Mouse (Mus musculus) heart, postnatal 25 days (tissue): ENCODE measurements around the gene B020031M17Rik. TPM values are rescaled to one million over a fixed set of nuclear protein-coding genes. Genes with fewer than 3 reads are reported as not detected.
"Not testable (repeated sequence)": the region's sequence is repeated elsewhere in the genome, so short reads cannot be mapped to it uniquely, and the experiment has no call there.

Experiments used
- DNase-seq: peaks from one replicate; pipeline ENCODE4 v3.0.0; 2022; ENCODE audit warnings: low spot score
- intact Hi-C: fragments of 180-260 bp; cut with DNase I; formaldehyde crosslinking; loops from one replicate; pipeline ENCODE4 v1.15.1; 2025
- total RNA-seq, 2 experiments: library from RNA; stranded (reverse); gene quantifications; 2 replicates each; pipeline ENCODE4 v1.2.3; 2021

The B020031M17Rik gene
- total RNA-seq = not detected

GRCm38 (mm10) chr13:119950706-119951105 lies at the start of gene B020031M17Rik:
B020031M17Rik (minus strand) TSS chr13:119950806.
- DNase-seq, intact Hi-C loops: not testable (repeated sequence)

- intact Hi-C loops, DNase-seq: not testable (repeated sequence)
Measured at GRCm38 (mm10) chr13:119999215-119999614, 48.6 kb upstream of the B020031M17Rik start.

- intact Hi-C loops, DNase-seq: not testable (repeated sequence)
Measured at GRCm38 (mm10) chr13:119998442-119999086, 48.0 kb upstream of the B020031M17Rik start.

GRCm38 (mm10) chr13:119991917-119992496 lies 41.4 kb upstream of the B020031M17Rik start:
- intact Hi-C loops, DNase-seq: not testable (repeated sequence)

- intact Hi-C loops, DNase-seq: not testable (repeated sequence)
Measured at GRCm38 (mm10) chr13:119991264-119991663, 40.7 kb upstream of the B020031M17Rik start.

GRCm38 (mm10) chr13:119969163-119969562 lies 18.6 kb upstream of the B020031M17Rik start:
- intact Hi-C loops, DNase-seq: not testable (repeated sequence)

GRCm38 (mm10) chr13:119968193-119968592 lies 17.6 kb upstream of the B020031M17Rik start:
- intact Hi-C loops, DNase-seq: not testable (repeated sequence)

- intact Hi-C loops, DNase-seq: not testable (repeated sequence)
Measured at GRCm38 (mm10) chr13:119965968-119966367, 15.4 kb upstream of the B020031M17Rik start.

GRCm38 (mm10) chr13:119965302-119965952 lies 14.8 kb upstream of the B020031M17Rik start:
- intact Hi-C loops, DNase-seq: not testable (repeated sequence)

- intact Hi-C loops, DNase-seq: not testable (repeated sequence)
Measured at GRCm38 (mm10) chr13:119962856-119963255, 12.2 kb upstream of the B020031M17Rik start.

- intact Hi-C loops, DNase-seq: not testable (repeated sequence)
Measured at GRCm38 (mm10) chr13:119955567-119955966, 5.0 kb upstream of the B020031M17Rik start.

- intact Hi-C loops, DNase-seq: not testable (repeated sequence)
Measured at GRCm38 (mm10) chr13:119955089-119955488, 4.5 kb upstream of the B020031M17Rik start.

GRCm38 (mm10) chr13:119929172-119929571 lies 21.4 kb downstream of the B020031M17Rik start, which contains the start of gene Gm21761:
Gm21761 (minus strand) TSS chr13:119929272.
- intact Hi-C loops, DNase-seq: not testable (repeated sequence)

GRCm38 (mm10) chr13:119924597-119925340 lies 25.8 kb downstream of the B020031M17Rik start:
- DNase-seq, intact Hi-C loops: not testable (repeated sequence)

GRCm38 (mm10) chr13:119916966-119917722 lies 33.5 kb downstream of the B020031M17Rik start:
- intact Hi-C loops, DNase-seq: not testable (repeated sequence)

GRCm38 (mm10) chr13:119916449-119916848 lies 34.2 kb downstream of the B020031M17Rik start:
- DNase-seq, intact Hi-C loops: not testable (repeated sequence)
